Mouse (Mus musculus) midbrain, postnatal 0 days (tissue): ENCODE data around the gene Nufip1. TPM values are rescaled to one million over a fixed set of nuclear protein-coding genes. Genes with fewer than 3 reads are reported as not detected.

Experiments
- ATAC-seq: fragments of 200-750 bp; cut with Nextera tagmentation; 2 replicates; pipeline ENCODE4 v1.8.0; 2017; ENCODE audit warnings: moderate number of reproducible peaks, mild to moderate bottlenecking, moderate TSS enrichment, moderate library complexity; ENCODE audit not compliant: low FRiP score
- DNase-seq: peaks from one replicate; pipeline ENCODE4 v3.0.0-alpha.2; 2015; ENCODE audit warnings: low spot score
- H3K27ac ChIP-seq: fragments of 300-500 bp; sonication (generic); 2 replicates; pipeline ENCODE4 v1.5.1; 2014; ENCODE audit warnings: low read depth, mild to moderate bottlenecking, low read length, mixed read lengths
- H3K27me3 ChIP-seq: fragments of 300-500 bp; sonication (generic); 2 replicates; pipeline ENCODE4 v1.6.1; 2014; ENCODE audit warnings: low read length, control low read depth, mixed read lengths; ENCODE audit not compliant: insufficient read depth
- H3K36me3 ChIP-seq: fragments of 300-500 bp; sonication (generic); 2 replicates; pipeline ENCODE4 v1.6.1; 2014; ENCODE audit warnings: low read length, control low read depth, mixed read lengths; ENCODE audit not compliant: insufficient read depth
- H3K4me1 ChIP-seq: fragments of 300-500 bp; sonication (generic); 2 replicates; pipeline ENCODE4 v1.6.1; 2014; ENCODE audit warnings: mild to moderate bottlenecking, control low read depth, antibody characterized with exemption, low read length, mixed read lengths; ENCODE audit not compliant: insufficient read depth
- H3K4me2 ChIP-seq: fragments of 300-500 bp; sonication (generic); 2 replicates; pipeline ENCODE4 v1.6.1; 2014; ENCODE audit warnings: low read depth, mild to moderate bottlenecking, low read length, mixed read lengths; ENCODE audit not compliant: poor library complexity, severe bottlenecking
- H3K4me3 ChIP-seq: fragments of 300-500 bp; sonication (generic); 2 replicates; pipeline ENCODE4 v1.5.1; 2014; ENCODE audit warnings: low read depth, mild to moderate bottlenecking, low read length, moderate library complexity
- H3K9ac ChIP-seq: fragments of 300-500 bp; sonication (generic); replicated peaks from 2 replicates; pipeline ENCODE4 v1.6.1; 2014; ENCODE audit warnings: mild to moderate bottlenecking, low read length, moderate library complexity, mixed read lengths; ENCODE audit not compliant: poor library complexity, severe bottlenecking
- H3K9me3 ChIP-seq: fragments of 300-500 bp; sonication (generic); 2 replicates; pipeline ENCODE4 v1.6.1; 2016; ENCODE audit warnings: low read length, control low read depth
- CTCF ChIP-seq: IDR thresholded peaks from 2 replicates; pipeline ENCODE4 v1.5.1; 2016; ENCODE audit warnings: antibody characterized with exemption, mild to moderate bottlenecking
- WGBS: fragments of 180-500 bp; shearing (Covaris S2); extraction: QIAGEN DNeasy Blood & Tissue Kit; methylation state at CpG from one replicate; pipeline ENCODE4 v1.1.7; 2014; 5-methylcytosine and 5-hydroxymethylcytosine counted together
- polyA plus RNA-seq: library from polyadenylated mRNA; unstranded; fragments of >200 nt; fragmentation: Nextera tagmentation; extraction: Ambion mirVana; gene quantifications from 2 replicates; pipeline ENCODE4 v1.2.1, GENCODE M21; 2015
- total RNA-seq: library from RNA; depleted of rRNA; stranded (reverse); fragments of >200 nt; gene quantifications from 2 replicates; pipeline ENCODE4 v1.2.3, GENCODE M21; 2014

Nufip1 gene
- total and polyA plus RNA-seq, 2 experiments from 2014 or later = 10.4 to 14.3 TPM

- H3K9me3 ChIP-seq = no peaks in the 10 kb centered on the region
- H3K9ac ChIP-seq = no peak overlapping the region
- no peak overlapping the region for H3K27ac ChIP-seq
- DNase-seq = peak; percentile 66
- no peak for ATAC-seq
- peak; percentile 88 for TF ChIP-seq CTCF
- peaks cover 46% of the 10 kb centered on the region for H3K36me3 ChIP-seq
- 54% methylated on average over 6 of the region's 6 CpGs for whole genome bisulfite sequencing
- no peak overlapping the region for H3K4me2 ChIP-seq
- no peaks in the 10 kb centered on the region for H3K4me1 ChIP-seq
- no peaks in the 10 kb centered on the region for H3K27me3 ChIP-seq
- no peak overlapping the region for H3K4me3 ChIP-seq
Observed at GRCm38 (mm10) chr14:76121901-76122662, 11.4 kb downstream of the Nufip1 start.

DNA sequence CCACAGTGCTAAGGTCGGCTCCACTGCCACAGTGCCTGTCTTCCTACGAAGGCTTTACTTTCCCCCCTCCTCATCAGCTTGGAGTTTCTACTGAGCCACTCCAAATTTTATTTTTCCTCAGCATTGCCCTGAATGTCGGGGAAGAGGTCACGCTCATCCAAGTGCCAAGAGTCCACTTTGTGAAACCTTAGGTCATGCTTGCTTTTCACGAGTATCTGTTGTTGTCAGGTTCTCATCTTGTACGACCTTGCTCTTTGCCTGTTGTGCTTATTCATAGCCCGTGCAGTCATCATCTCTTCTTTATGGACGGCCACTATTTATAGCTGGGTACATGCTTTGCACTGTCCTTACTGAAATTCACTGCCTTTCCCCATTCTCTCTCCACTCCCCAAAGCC is 12.0 kb downstream of the Nufip1 start:
- no peaks in the 10 kb centered on the region for H3K27me3 ChIP-seq
- no peak overlapping the region for H3K4me2 ChIP-seq
- ATAC-seq = no peak
- H3K4me3 ChIP-seq = no peak overlapping the region
- no peaks in the 10 kb centered on the region for H3K9me3 ChIP-seq
- no peak for TF ChIP-seq CTCF
- H3K36me3 ChIP-seq = peaks cover 45% of the 10 kb centered on the region
- no peak for DNase-seq
- H3K27ac ChIP-seq = no peak overlapping the region
- no peak overlapping the region for H3K9ac ChIP-seq
- 97% methylated on average over 8 of the region's 8 CpGs for WGBS
- no peaks in the 10 kb centered on the region for H3K4me1 ChIP-seq

GRCm38 (mm10) chr14:76127311-76127710 is 16.6 kb downstream of the Nufip1 start:
- Histone ChIP-seq H3K4me1 (no peaks in the 10 kb centered on the region), H3K4me3 (no peak overlapping the region), H3K36me3 (peaks cover 49% of the 10 kb centered on the region), H3K9ac (no peak overlapping the region), H3K27ac (no peak overlapping the region), H3K4me2 (no peak overlapping the region), H3K27me3 (no peaks in the 10 kb centered on the region), H3K9me3 (no peaks in the 10 kb centered on the region)
- DNase-seq (no peak), ATAC-seq (no peak)
- WGBS = 78% methylated on average over 3 of the region's 3 CpGs
- no peak for TF ChIP-seq CTCF

DNA sequence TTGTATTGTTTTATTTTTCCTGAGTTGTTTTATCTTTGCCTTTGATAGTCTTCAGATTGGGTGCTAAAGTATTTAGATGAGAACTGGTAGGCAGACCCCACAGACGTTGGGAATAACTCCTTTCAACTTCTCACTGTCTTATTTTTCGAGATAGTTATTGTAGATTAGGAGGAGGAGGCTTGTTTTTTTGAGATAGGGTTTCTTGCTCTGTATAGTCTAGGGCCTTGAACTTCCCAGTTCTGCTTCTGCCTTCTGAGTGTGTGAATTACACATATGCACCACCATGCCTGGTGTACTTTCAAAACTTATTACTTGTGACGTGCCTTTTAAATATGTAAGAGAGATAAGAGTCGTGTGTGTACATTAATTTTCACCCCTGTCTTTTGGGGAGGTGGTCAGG is 17.5 kb downstream of the Nufip1 start:
- 92% methylated on average over 4 of the region's 4 CpGs for WGBS
- H3K36me3 ChIP-seq = peaks cover 54% of the 10 kb centered on the region
- DNase-seq (no peak), ATAC-seq (no peak)
- no peak overlapping the region for H3K4me2 ChIP-seq
- H3K4me3 ChIP-seq = no peak overlapping the region
- no peaks in the 10 kb centered on the region for H3K9me3 ChIP-seq
- H3K4me1 ChIP-seq = no peaks in the 10 kb centered on the region
- no peaks in the 10 kb centered on the region for H3K27me3 ChIP-seq
- H3K27ac ChIP-seq = no peak overlapping the region
- TF ChIP-seq CTCF = no peak
- no peak overlapping the region for H3K9ac ChIP-seq

DNA sequence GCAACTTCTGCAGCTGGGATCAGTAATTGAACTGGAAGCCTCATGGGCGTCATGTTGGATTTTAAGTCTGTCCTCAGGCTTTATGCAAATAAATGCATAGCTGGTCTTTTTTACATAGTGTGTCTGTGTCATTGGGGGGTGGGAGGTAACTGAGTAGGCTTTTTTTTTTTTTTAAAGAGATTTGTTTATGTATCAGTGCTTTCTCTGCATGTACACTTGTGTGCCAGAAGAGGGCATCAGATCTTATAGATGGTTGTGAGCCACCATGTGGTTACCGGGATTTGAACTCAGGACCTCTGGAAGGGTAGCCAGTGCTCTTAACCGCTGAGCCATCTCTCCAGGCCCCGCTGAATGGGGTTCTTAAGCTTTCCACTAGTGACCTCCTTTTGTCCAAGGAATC is 24.3 kb downstream of the Nufip1 start:
- H3K4me2 ChIP-seq = no peak overlapping the region
- peaks cover 36% of the 10 kb centered on the region for H3K36me3 ChIP-seq
- TF ChIP-seq CTCF = peak; percentile 29
- no peaks in the 10 kb centered on the region for H3K4me1 ChIP-seq
- no peak overlapping the region for H3K4me3 ChIP-seq
- DNase-seq = no peak
- no peaks in the 10 kb centered on the region for H3K9me3 ChIP-seq
- ATAC-seq = no peak
- H3K9ac ChIP-seq = no peak overlapping the region
- WGBS = 92% methylated on average over 4 of the region's 4 CpGs
- no peaks in the 10 kb centered on the region for H3K27me3 ChIP-seq
- no peak overlapping the region for H3K27ac ChIP-seq

DNA sequence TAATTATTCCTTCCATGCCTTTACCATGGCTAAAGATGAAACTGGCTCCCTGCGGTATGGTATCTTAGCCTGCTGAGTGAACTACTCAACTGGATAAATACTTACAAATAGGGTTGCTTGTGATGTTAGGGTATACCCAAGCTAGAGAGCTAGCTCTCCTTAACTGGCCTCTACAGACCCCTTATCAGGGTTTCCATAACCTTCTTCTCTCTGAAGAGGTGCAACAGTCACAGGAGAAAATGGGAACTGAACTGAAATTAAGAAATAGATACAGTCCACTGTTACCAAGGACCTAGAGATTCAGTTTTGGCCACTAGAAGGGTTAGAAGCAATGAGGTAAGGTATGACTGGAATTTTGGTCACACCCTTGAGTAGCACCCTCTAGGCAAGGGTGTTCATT is 34.6 kb downstream of the Nufip1 start:
- Histone ChIP-seq H3K36me3 (no peaks in the 10 kb centered on the region), H3K9ac (no peak overlapping the region), H3K27me3 (no peaks in the 10 kb centered on the region), H3K4me3 (no peak overlapping the region), H3K9me3 (no peaks in the 10 kb centered on the region), H3K27ac (no peak overlapping the region), H3K4me2 (no peak overlapping the region), H3K4me1 (no peaks in the 10 kb centered on the region)
- ATAC-seq (no peak), DNase-seq (no peak)
- 76% methylated on average over 1 of the region's 1 CpGs for WGBS
- no peak for TF ChIP-seq CTCF
